Mouse (Mus musculus): ENCODE results near the gene Bicd2. TPM values are rescaled to one million over a fixed set of nuclear protein-coding genes. Genes with fewer than 3 reads are reported as not detected.

The Bicd2 gene
- total and polyA plus RNA-seq, 3 experiments, result 11.6 to 19.9 (median 19.5) TPM

GRCm38 (mm10) chr13:49344567-49344966, 3.2 kb downstream of the Bicd2 start:
- ATAC-seq (ENCODE audit: extremely low read depth, insufficient number of reproducible peaks, low FRiP score, poor library complexity, severe bottlenecking) (no peak), DNase-seq (ENCODE audit: low spot score) (no peak)
- Histone ChIP-seq H3K36me3 (replicated peaks) (peaks cover 50% of the 10 kb centered on the region), H3K27me3 (ENCODE audit: insufficient read depth, low read length) (no peaks in the 10 kb centered on the region), H3K4me1 (ENCODE audit: insufficient read depth, low read depth, low read length) (peaks cover 55% of the 10 kb centered on the region), H3K9me3 (replicated peaks) (no peaks in the 10 kb centered on the region), H3K4me3 (ENCODE audit: low read depth, low read length) (0 out of 2 replicates have a peak overlapping the region, but pooled peaks have one; percentile 5)
- TF ChIP-seq CTCF (IDR thresholded peaks at IDR 0.05; ENCODE audit: low read depth, low read length) (no peak), GATA1 (IDR thresholded peaks at IDR 0.05; ENCODE audit: borderline replicate concordance, low read length) (no peak), POLR2AphosphoS5 (IDR thresholded peaks at IDR 0.05; ENCODE audit: insufficient replicate concordance, low read depth, low read length) (no peak), TAL1 (conservative IDR thresholded peaks at IDR 0.05; ENCODE audit: low read depth, low read length) (no peak), GATA2 (IDR thresholded peaks at IDR 0.05; ENCODE audit: borderline replicate concordance, low read depth, low read length) (no peak)

- peaks cover 57% of the 10 kb centered on the region for H3K4me1 ChIP-seq (ENCODE audit: insufficient read depth, low read depth, low read length)
- no peak overlapping the region for H3K4me3 ChIP-seq (ENCODE audit: low read depth, low read length)
- no peaks in the 10 kb centered on the region for H3K27me3 ChIP-seq (ENCODE audit: insufficient read depth, low read length)
- TF ChIP-seq GATA1 (IDR thresholded peaks at IDR 0.05; ENCODE audit: borderline replicate concordance, low read length) (no peak), GATA2 (IDR thresholded peaks at IDR 0.05; ENCODE audit: borderline replicate concordance, low read depth, low read length) (no peak), TAL1 (conservative IDR thresholded peaks at IDR 0.05; ENCODE audit: low read depth, low read length) (no peak), CTCF (IDR thresholded peaks at IDR 0.05; ENCODE audit: low read depth, low read length) (no peak), POLR2AphosphoS5 (IDR thresholded peaks at IDR 0.05; ENCODE audit: insufficient replicate concordance, low read depth, low read length) (no peak)
- H3K36me3 ChIP-seq (replicated peaks), result peaks cover 51% of the 10 kb centered on the region
- ATAC-seq (ENCODE audit: extremely low read depth, insufficient number of reproducible peaks, low FRiP score, poor library complexity, severe bottlenecking) (no peak), DNase-seq (ENCODE audit: low spot score) (no peak)
- no peaks in the 10 kb centered on the region for H3K9me3 ChIP-seq (replicated peaks)
Observed at GRCm38 (mm10) chr13:49345476-49345875, 4.1 kb downstream of the Bicd2 start.

- H3K4me1 ChIP-seq (ENCODE audit: insufficient read depth, low read depth, low read length), result peaks cover 45% of the 10 kb centered on the region
- no peaks in the 10 kb centered on the region for H3K9me3 ChIP-seq (replicated peaks)
- no peak overlapping the region for H3K4me3 ChIP-seq (ENCODE audit: low read depth, low read length)
- ATAC-seq (ENCODE audit: extremely low read depth, insufficient number of reproducible peaks, low FRiP score, poor library complexity, severe bottlenecking), result no peak
- H3K27me3 ChIP-seq (ENCODE audit: insufficient read depth, low read length), result no peaks in the 10 kb centered on the region
- no peak for TF ChIP-seq CTCF (IDR thresholded peaks at IDR 0.05; ENCODE audit: low read depth, low read length)
- TF ChIP-seq TAL1 (conservative IDR thresholded peaks at IDR 0.05; ENCODE audit: low read depth, low read length), result no peak
- no peak for TF ChIP-seq GATA1 (IDR thresholded peaks at IDR 0.05; ENCODE audit: borderline replicate concordance, low read length)
- no peak for TF ChIP-seq GATA2 (IDR thresholded peaks at IDR 0.05; ENCODE audit: borderline replicate concordance, low read depth, low read length)
- no peak for TF ChIP-seq POLR2AphosphoS5 (IDR thresholded peaks at IDR 0.05; ENCODE audit: insufficient replicate concordance, low read depth, low read length)
- DNase-seq (ENCODE audit: low spot score), result no peak
- peaks cover 59% of the 10 kb centered on the region for H3K36me3 ChIP-seq (replicated peaks)
Observed at GRCm38 (mm10) chr13:49348522-49348921, 7.1 kb downstream of the Bicd2 start.

GRCm38 (mm10) chr13:49349335-49349734, 8.0 kb downstream of the Bicd2 start:
- Histone ChIP-seq H3K9me3 (replicated peaks) (no peaks in the 10 kb centered on the region), H3K4me1 (ENCODE audit: insufficient read depth, low read depth, low read length) (peaks cover 39% of the 10 kb centered on the region), H3K27me3 (ENCODE audit: insufficient read depth, low read length) (no peaks in the 10 kb centered on the region), H3K36me3 (replicated peaks) (peaks cover 56% of the 10 kb centered on the region), H3K4me3 (ENCODE audit: low read depth, low read length) (no peak overlapping the region)
- ATAC-seq (ENCODE audit: extremely low read depth, insufficient number of reproducible peaks, low FRiP score, poor library complexity, severe bottlenecking) (no peak), DNase-seq (ENCODE audit: low spot score) (no peak)
- no peak for TF ChIP-seq GATA2 (IDR thresholded peaks at IDR 0.05; ENCODE audit: borderline replicate concordance, low read depth, low read length)
- TF ChIP-seq GATA1 (IDR thresholded peaks at IDR 0.05; ENCODE audit: borderline replicate concordance, low read length), result no peak
- no peak for TF ChIP-seq CTCF (IDR thresholded peaks at IDR 0.05; ENCODE audit: low read depth, low read length)
- no peak for TF ChIP-seq TAL1 (conservative IDR thresholded peaks at IDR 0.05; ENCODE audit: low read depth, low read length)
- no peak for TF ChIP-seq POLR2AphosphoS5 (IDR thresholded peaks at IDR 0.05; ENCODE audit: insufficient replicate concordance, low read depth, low read length)

- ATAC-seq (ENCODE audit: extremely low read depth, insufficient number of reproducible peaks, low FRiP score, poor library complexity, severe bottlenecking) (0 out of 2 replicates have a peak, but pooled peaks have one; percentile 36), DNase-seq (ENCODE audit: low spot score) (no peak)
- Histone ChIP-seq H3K9me3 (replicated peaks) (no peaks in the 10 kb centered on the region), H3K27me3 (ENCODE audit: insufficient read depth, low read length) (no peaks in the 10 kb centered on the region), H3K4me3 (ENCODE audit: low read depth, low read length) (no peak overlapping the region), H3K4me1 (ENCODE audit: insufficient read depth, low read depth, low read length) (peaks cover 33% of the 10 kb centered on the region), H3K36me3 (replicated peaks) (peaks cover 49% of the 10 kb centered on the region)
- TF ChIP-seq GATA2 (IDR thresholded peaks at IDR 0.05; ENCODE audit: borderline replicate concordance, low read depth, low read length), result no peak
- no peak for TF ChIP-seq CTCF (IDR thresholded peaks at IDR 0.05; ENCODE audit: low read depth, low read length)
- no peak for TF ChIP-seq GATA1 (IDR thresholded peaks at IDR 0.05; ENCODE audit: borderline replicate concordance, low read length)
- no peak for TF ChIP-seq POLR2AphosphoS5 (IDR thresholded peaks at IDR 0.05; ENCODE audit: insufficient replicate concordance, low read depth, low read length)
- TF ChIP-seq TAL1 (conservative IDR thresholded peaks at IDR 0.05; ENCODE audit: low read depth, low read length), result no peak
Observed at GRCm38 (mm10) chr13:49349836-49350505, 8.6 kb downstream of the Bicd2 start.

GRCm38 (mm10) chr13:49352581-49353159, 11.3 kb downstream of the Bicd2 start:
- TF ChIP-seq POLR2AphosphoS5 (IDR thresholded peaks at IDR 0.05; ENCODE audit: insufficient replicate concordance, low read depth, low read length), result no peak
- TF ChIP-seq GATA1 (IDR thresholded peaks at IDR 0.05; ENCODE audit: borderline replicate concordance, low read length), result no peak
- TF ChIP-seq TAL1 (conservative IDR thresholded peaks at IDR 0.05; ENCODE audit: low read depth, low read length), result no peak
- TF ChIP-seq CTCF (IDR thresholded peaks at IDR 0.05; ENCODE audit: low read depth, low read length), result no peak
- no peak for TF ChIP-seq GATA2 (IDR thresholded peaks at IDR 0.05; ENCODE audit: borderline replicate concordance, low read depth, low read length)
- Histone ChIP-seq H3K36me3 (replicated peaks) (peaks cover 48% of the 10 kb centered on the region), H3K4me3 (ENCODE audit: low read depth, low read length) (no peak overlapping the region), H3K9me3 (replicated peaks) (no peaks in the 10 kb centered on the region), H3K27me3 (ENCODE audit: insufficient read depth, low read length) (no peaks in the 10 kb centered on the region), H3K4me1 (ENCODE audit: insufficient read depth, low read depth, low read length) (peaks cover 37% of the 10 kb centered on the region)
- no peak for DNase-seq (ENCODE audit: low spot score)
- ATAC-seq (ENCODE audit: extremely low read depth, insufficient number of reproducible peaks, low FRiP score, poor library complexity, severe bottlenecking), result no peak
